Comparison of ENCODE assay signal across 15 mouse cellular contexts in genomic region chrX:157305852-157306232, GRCm38 (mm10).
DNase-seq lines count a peak whose midpoint lies in the region; ATAC-seq lines count a peak whose summit lies in the region.
"Had no signal": no experiment of that assay in that cellular context is flagged by ENCODE, and none has a peak within 500 bp of the region (broad histone marks: within the 10 kb centered on the region; RNA-seq: fewer than 3 reads in every experiment).

No protein-coding gene starts in this region.

- DNase-seq in cerebellum, postnatal 4 days (ENCODE audit: low spot score in 2 of 2) = no peak
- no peak for DNase-seq in hindbrain, embryonic 14.5 days (ENCODE audit: low spot score)
- DNase-seq in retina, postnatal 1 day = peak; percentile 11
- no peak for DNase-seq in retina, embryonic 14.5 days (ENCODE audit: low spot score)
- DNase-seq in adrenal gland, postnatal 25 days = no peak
- DNase-seq: heart, postnatal 4 days; lung, adult 18-20 months; lung, postnatal 36 days; thymus, adult 2 months had no signal

- peaks cover 6% of the 10 kb centered on the region for H3K4me1 ChIP-seq in hindbrain, embryonic 14.5 days (replicated peaks; ENCODE audit: control insufficient read depth, insufficient read depth, low read length)
- H3K4me1 ChIP-seq in hindbrain, embryonic 16.5 days (ENCODE audit: control insufficient read depth, insufficient read depth, low read depth, low read length) = no peaks in the 10 kb centered on the region; the same call in 1 of the 2 replicates
- H3K4me1 ChIP-seq in forebrain, embryonic 15.5 days = 0 out of 2 replicates have a peak, but pooled peaks cover 2% of the 10 kb centered on the region
- H3K4me1 ChIP-seq: embryonic facial prominence, embryonic 12.5 days had no signal

- no peaks in the 10 kb centered on the region for H3K36me3 ChIP-seq in hindbrain, embryonic 14.5 days (replicated peaks; ENCODE audit: control insufficient read depth, insufficient read depth)
- no peaks in the 10 kb centered on the region for H3K36me3 ChIP-seq in hindbrain, embryonic 16.5 days (ENCODE audit: control insufficient read depth, insufficient read depth, low read length)
- H3K36me3 ChIP-seq in forebrain, embryonic 15.5 days = no peaks in the 10 kb centered on the region
- H3K36me3 ChIP-seq: embryonic facial prominence, embryonic 12.5 days; neural tube, embryonic 13.5 days had no signal

- no peak overlapping the region for H3K4me3 ChIP-seq in hindbrain, embryonic 14.5 days (replicated peaks; ENCODE audit: low read length)
- H3K4me3 ChIP-seq in hindbrain, embryonic 16.5 days (ENCODE audit: low read length) = no peak overlapping the region
- no peak overlapping the region for H3K4me3 ChIP-seq in forebrain, embryonic 15.5 days
- H3K4me3 ChIP-seq: embryonic facial prominence, embryonic 12.5 days; neural tube, embryonic 13.5 days had no signal

- H3K9ac ChIP-seq in hindbrain, embryonic 14.5 days = no peak overlapping the region
- H3K9ac ChIP-seq in hindbrain, embryonic 16.5 days (ENCODE audit: low read depth, low read length) = no peak overlapping the region
- no peak overlapping the region for H3K9ac ChIP-seq in forebrain, embryonic 15.5 days (replicated peaks)
- H3K9ac ChIP-seq: embryonic facial prominence, embryonic 12.5 days; neural tube, embryonic 13.5 days had no signal

- no peaks in the 10 kb centered on the region for H3K9me3 ChIP-seq in hindbrain, embryonic 14.5 days (ENCODE audit: control insufficient read depth, low read length)
- H3K9me3 ChIP-seq in hindbrain, embryonic 16.5 days (ENCODE audit: control insufficient read depth, low read length) = no peaks in the 10 kb centered on the region
- no peaks in the 10 kb centered on the region for H3K9me3 ChIP-seq in forebrain, embryonic 15.5 days
- H3K9me3 ChIP-seq: embryonic facial prominence, embryonic 12.5 days; neural tube, embryonic 13.5 days had no signal

- 77% methylated on average over 5 of the region's 5 CpGs for WGBS in hindbrain, embryonic 14.5 days
- 69% methylated on average over 5 of the region's 5 CpGs for WGBS in hindbrain, embryonic 16.5 days
- 70% methylated on average over 5 of the region's 5 CpGs for WGBS in forebrain, embryonic 15.5 days

- peak; percentile 38; the same call in 1 of the 2 replicates for ATAC-seq in cerebellum, adult (ENCODE audit: insufficient number of reproducible peaks, low FRiP score, low TSS enrichment)
- ATAC-seq in hindbrain, embryonic 14.5 days (ENCODE audit: low FRiP score) = peak; percentile 24; the same call in 1 of the 2 replicates
- ATAC-seq in hindbrain, embryonic 16.5 days = no peak; the same call in 1 of the 2 replicates
- 0 out of 2 replicates have a peak, but pooled peaks have one; percentile 28 for ATAC-seq in forebrain, embryonic 15.5 days (replicated peaks)
- ATAC-seq: intestine, postnatal 0 days had no signal

- peak overlapping the region; percentile 82; the same call in 1 of the 2 replicates for H3K27ac ChIP-seq in hindbrain, embryonic 14.5 days
- no peak overlapping the region for H3K27ac ChIP-seq in hindbrain, embryonic 16.5 days (ENCODE audit: low read depth, low read length)
- no peak overlapping the region for H3K27ac ChIP-seq in forebrain, embryonic 15.5 days (replicated peaks)
- H3K27ac ChIP-seq: embryonic facial prominence, embryonic 12.5 days; neural tube, embryonic 13.5 days had no signal

- no peaks in the 10 kb centered on the region for H3K27me3 ChIP-seq in hindbrain, embryonic 14.5 days (ENCODE audit: control insufficient read depth, insufficient read depth, low read length)
- no peaks in the 10 kb centered on the region for H3K27me3 ChIP-seq in hindbrain, embryonic 16.5 days (replicated peaks; ENCODE audit: control insufficient read depth, insufficient read depth, low read length)
- H3K27me3 ChIP-seq in forebrain, embryonic 15.5 days = no peaks in the 10 kb centered on the region
- H3K27me3 ChIP-seq: embryonic facial prominence, embryonic 12.5 days; neural tube, embryonic 13.5 days had no signal

- H3K4me2 ChIP-seq in hindbrain, embryonic 14.5 days (replicated peaks) = no peak overlapping the region
- no peak overlapping the region for H3K4me2 ChIP-seq in hindbrain, embryonic 16.5 days (ENCODE audit: low read length)
- H3K4me2 ChIP-seq in forebrain, embryonic 15.5 days (replicated peaks) = no peak overlapping the region
- H3K4me2 ChIP-seq: embryonic facial prominence, embryonic 12.5 days; neural tube, embryonic 13.5 days had no signal
